Mouse (Mus musculus): Measurements from ENCODE around the gene Wfdc5. TPM values are rescaled to one million over a fixed set of nuclear protein-coding genes. Genes with fewer than 3 reads are reported as not detected.

Gene Wfdc5
- polyA plus RNA-seq, 1 experiment from 2014 or later, result not detected

GRCm38 (mm10) chr2:164126533-164126955 is 56.0 kb downstream of the Wfdc5 start:
- ATAC-seq (ENCODE audit: low FRiP score) (no peak), DNase-seq (ENCODE audit: low spot score) (no peak)
- 89% methylated on average over 13 of the region's 13 CpGs for WGBS
- no peaks in the 10 kb centered on the region for H3K27me3 ChIP-seq (ENCODE audit: control insufficient read depth, insufficient read depth, low read length)
- no peak overlapping the region for H3K27ac ChIP-seq
- H3K4me1 ChIP-seq (replicated peaks; ENCODE audit: control insufficient read depth, insufficient read depth, low read length), result no peaks in the 10 kb centered on the region
- no peak overlapping the region for H3K4me2 ChIP-seq (replicated peaks)
- H3K4me3 ChIP-seq (replicated peaks; ENCODE audit: low read length), result no peak overlapping the region
- H3K36me3 ChIP-seq (replicated peaks; ENCODE audit: control insufficient read depth, insufficient read depth), result peaks cover 30% of the 10 kb centered on the region
- no peaks in the 10 kb centered on the region for H3K9me3 ChIP-seq (ENCODE audit: control insufficient read depth, low read length)
- no peak overlapping the region for H3K9ac ChIP-seq

Other genes with a start within 250 kb of the Wfdc5 start
- gene Ywhab, start 187.8 kb downstream of the Wfdc5 start, polyA plus RNA-seq (2014; fragmentation: Nextera tagmentation; extraction: Ambion mirVana), result 445 and 473 TPM in 2 replicates
- 1.6 and 2.2 TPM in 2 replicates for gene Pabpc1l, start 157.3 kb downstream of the Wfdc5 start, polyA plus RNA-seq (2014; fragmentation: Nextera tagmentation; extraction: Ambion mirVana)
- 26.6 and 27.4 TPM in 2 replicates for gene Stk4, start 112.4 kb downstream of the Wfdc5 start, polyA plus RNA-seq (2014; fragmentation: Nextera tagmentation; extraction: Ambion mirVana)
- 48.3 and 48.9 TPM in 2 replicates for gene Tomm34, start 111.6 kb downstream of the Wfdc5 start, polyA plus RNA-seq (2014; fragmentation: Nextera tagmentation; extraction: Ambion mirVana)
- 1.1 and 1.6 TPM in 2 replicates for gene Kcns1, start 11.6 kb downstream of the Wfdc5 start, polyA plus RNA-seq (2014; fragmentation: Nextera tagmentation; extraction: Ambion mirVana)
- gene Wfdc12, start 7.9 kb upstream of the Wfdc5 start, polyA plus RNA-seq (2014; fragmentation: Nextera tagmentation; extraction: Ambion mirVana), result not detected in 2 replicates
- not detected in 2 replicates for gene Wfdc15a, start 17.4 kb upstream of the Wfdc5 start, polyA plus RNA-seq (2014; fragmentation: Nextera tagmentation; extraction: Ambion mirVana)
- gene Wfdc15b, start 38.9 kb upstream of the Wfdc5 start, polyA plus RNA-seq (2014; fragmentation: Nextera tagmentation; extraction: Ambion mirVana), result not detected in 2 replicates
- not detected in 2 replicates for gene Svs2, start 55.7 kb upstream of the Wfdc5 start, polyA plus RNA-seq (2014; fragmentation: Nextera tagmentation; extraction: Ambion mirVana)
- gene Svs3b, start 73.9 kb upstream of the Wfdc5 start, polyA plus RNA-seq (2014; fragmentation: Nextera tagmentation; extraction: Ambion mirVana), result not detected in 2 replicates
- not detected in 2 replicates for gene Svs4, start 95.7 kb upstream of the Wfdc5 start, polyA plus RNA-seq (2014; fragmentation: Nextera tagmentation; extraction: Ambion mirVana)
- gene Svs3a, start 106.5 kb upstream of the Wfdc5 start, polyA plus RNA-seq (2014; fragmentation: Nextera tagmentation; extraction: Ambion mirVana), result not detected in 2 replicates
- not detected in 2 replicates for gene Svs6, start 134.0 kb upstream of the Wfdc5 start, polyA plus RNA-seq (2014; fragmentation: Nextera tagmentation; extraction: Ambion mirVana)
- gene Svs5, start 150.0 kb upstream of the Wfdc5 start, polyA plus RNA-seq (2014; fragmentation: Nextera tagmentation; extraction: Ambion mirVana), result not detected in 2 replicates
- gene Slpi, start 206.4 kb upstream of the Wfdc5 start, polyA plus RNA-seq (2014; fragmentation: Nextera tagmentation; extraction: Ambion mirVana), result 0.33 and 0.62 TPM in 2 replicates
- gene Rbpjl, start 220.4 kb upstream of the Wfdc5 start, polyA plus RNA-seq (2014; fragmentation: Nextera tagmentation; extraction: Ambion mirVana), result 0.04 and 0.15 TPM in 2 replicates
- 0.44 and 0.75 TPM in 2 replicates for gene Matn4, start 222.4 kb upstream of the Wfdc5 start, polyA plus RNA-seq (2014; fragmentation: Nextera tagmentation; extraction: Ambion mirVana)

All from hindbrain, embryonic 14.5 days (tissue).